In the genomic region with DNA sequence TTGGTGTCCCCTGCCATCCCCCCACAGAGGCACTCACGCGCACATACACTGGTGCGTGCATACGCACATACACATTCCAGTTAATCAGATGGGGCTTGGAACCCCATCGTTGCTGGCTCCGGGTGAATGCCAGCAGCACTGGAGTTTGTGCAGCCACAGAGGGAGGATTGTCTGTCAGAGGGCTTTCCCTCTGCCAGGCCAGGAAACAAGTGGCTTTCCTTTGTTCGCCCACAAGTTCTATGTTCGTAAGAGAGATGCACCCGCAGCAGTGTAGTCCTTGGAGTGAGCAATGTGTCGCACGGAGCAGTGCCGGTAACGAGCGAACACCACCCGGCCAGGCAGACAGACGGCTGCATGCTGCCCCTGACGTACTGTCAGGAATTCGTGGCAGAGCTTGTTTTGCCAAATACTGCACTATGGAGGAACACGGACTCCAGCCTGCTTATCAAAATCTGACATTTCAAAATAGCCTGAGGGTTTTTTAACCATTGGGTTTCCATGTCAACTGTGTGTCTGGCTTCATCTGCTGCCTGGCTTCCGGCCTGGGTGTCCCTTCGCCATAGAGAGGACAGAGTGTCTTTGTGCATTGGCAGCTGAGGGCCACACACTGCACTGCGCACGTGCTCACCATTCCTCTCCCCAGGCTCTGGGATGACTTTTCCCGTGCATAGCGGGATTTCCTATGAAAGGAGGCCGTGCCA, we compare ENCODE assay signal across 13 mouse cellular contexts. TPM values are rescaled to one million over a fixed set of nuclear protein-coding genes. Genes with fewer than 3 reads are reported as not detected.
DNase-seq lines count a peak whose midpoint lies in the region; ATAC-seq and TF ChIP-seq lines count a peak whose summit lies in the region.
"Had no signal": no experiment of that assay in that cellular context is flagged by ENCODE, and none has a peak within 500 bp of the region (broad histone marks: within the 10 kb centered on the region; RNA-seq: fewer than 3 reads in every experiment).

No protein-coding gene starts in this region.

- no peak overlapping the region for H3K4me2 ChIP-seq in intestine, embryonic 15.5 days (replicated peaks)
- no peak overlapping the region for H3K4me2 ChIP-seq in intestine, embryonic 16.5 days (ENCODE audit: low read depth, low read length)
- 0 out of 2 replicates have a peak overlapping the region, but pooled peaks have one; percentile 2 for H3K4me2 ChIP-seq in forebrain, embryonic 14.5 days (ENCODE audit: low read length)
- no peak overlapping the region for H3K4me2 ChIP-seq in midbrain, postnatal 0 days (ENCODE audit: low read depth, low read length, poor library complexity, severe bottlenecking)
- H3K4me2 ChIP-seq: kidney, embryonic 15.5 days; limb, embryonic 15.5 days had no signal

- H3K9me3 ChIP-seq in intestine, embryonic 15.5 days = no peaks in the 10 kb centered on the region
- H3K9me3 ChIP-seq in intestine, embryonic 16.5 days (ENCODE audit: control insufficient read depth, low read length) = no peaks in the 10 kb centered on the region
- H3K9me3 ChIP-seq in forebrain, embryonic 14.5 days (replicated peaks; ENCODE audit: control insufficient read depth, low read length) = no peaks in the 10 kb centered on the region
- no peaks in the 10 kb centered on the region for H3K9me3 ChIP-seq in midbrain, postnatal 0 days (ENCODE audit: low read length)
- H3K9me3 ChIP-seq: heart, embryonic 10.5 days; kidney, embryonic 15.5 days; limb, embryonic 15.5 days had no signal

- H3K27me3 ChIP-seq in intestine, embryonic 15.5 days (replicated peaks) = no peaks in the 10 kb centered on the region
- no peaks in the 10 kb centered on the region for H3K27me3 ChIP-seq in intestine, embryonic 16.5 days (replicated peaks; ENCODE audit: control insufficient read depth, insufficient read depth, low read length)
- no peaks in the 10 kb centered on the region for H3K27me3 ChIP-seq in forebrain, embryonic 14.5 days (replicated peaks; ENCODE audit: control insufficient read depth, insufficient read depth, low read length)
- no peaks in the 10 kb centered on the region for H3K27me3 ChIP-seq in midbrain, postnatal 0 days (ENCODE audit: insufficient read depth, low read length)
- H3K27me3 ChIP-seq: kidney, embryonic 15.5 days; limb, embryonic 15.5 days had no signal

- DNase-seq in forebrain, embryonic 14.5 days (ENCODE audit: low spot score) = peak; percentile 55
- DNase-seq in layer of hippocampus, adult 2 months (ENCODE audit: low spot score in 2 of 2) = peak; percentile 48 to 51
- DNase-seq in midbrain, postnatal 0 days (ENCODE audit: low spot score) = peak; percentile 56
- no peak for DNase-seq in spleen, postnatal 36 days (ENCODE audit: low spot score in 2 of 2)
- DNase-seq in adrenal gland, postnatal 36 days = no peak
- no peak for DNase-seq in embryo, embryonic 11 days
- DNase-seq: lung, postnatal 14 days had no signal

- 80% methylated on average over 26 of the region's 26 CpGs for WGBS in intestine, embryonic 15.5 days
- WGBS in intestine, embryonic 16.5 days = 76% methylated on average over 26 of the region's 26 CpGs
- 50% methylated on average over 26 of the region's 26 CpGs for WGBS in forebrain, embryonic 14.5 days
- 68% methylated on average over 26 of the region's 26 CpGs for WGBS in midbrain, postnatal 0 days

- H3K9ac ChIP-seq in intestine, embryonic 15.5 days = no peak overlapping the region
- no peak overlapping the region for H3K9ac ChIP-seq in intestine, embryonic 16.5 days (ENCODE audit: low read depth, low read length)
- no peak overlapping the region; the same call in 1 of the 2 replicates for H3K9ac ChIP-seq in forebrain, embryonic 14.5 days (ENCODE audit: low read length)
- H3K9ac ChIP-seq in midbrain, postnatal 0 days (replicated peaks; ENCODE audit: low read length, poor library complexity, severe bottlenecking) = no peak overlapping the region
- H3K9ac ChIP-seq: kidney, embryonic 15.5 days; limb, embryonic 15.5 days had no signal

- no peak for TF ChIP-seq CTCF in layer of hippocampus, adult 2 months (conservative IDR thresholded peaks at IDR 0.05)
- no peak for TF ChIP-seq CTCF in midbrain, postnatal 0 days (IDR thresholded peaks at IDR 0.05)

- no peaks in the 10 kb centered on the region for H3K36me3 ChIP-seq in intestine, embryonic 15.5 days
- H3K36me3 ChIP-seq in intestine, embryonic 16.5 days (ENCODE audit: control insufficient read depth, insufficient read depth, low read length) = no peaks in the 10 kb centered on the region
- H3K36me3 ChIP-seq in forebrain, embryonic 14.5 days (ENCODE audit: control insufficient read depth, insufficient read depth, low read length) = no peaks in the 10 kb centered on the region
- H3K36me3 ChIP-seq in midbrain, postnatal 0 days (ENCODE audit: insufficient read depth, low read length) = no peaks in the 10 kb centered on the region
- H3K36me3 ChIP-seq: heart, embryonic 10.5 days; kidney, embryonic 15.5 days; limb, embryonic 15.5 days had no signal

- ATAC-seq in intestine, embryonic 15.5 days = peak; percentile 53; the same call in 1 of the 2 replicates
- no peak for ATAC-seq in intestine, embryonic 16.5 days
- ATAC-seq in forebrain, embryonic 14.5 days = peak; percentile 71; the same call in 1 of the 2 replicates
- no peak; the same call in 1 of the 2 replicates for ATAC-seq in midbrain, postnatal 0 days (ENCODE audit: low FRiP score)

- no peak overlapping the region for H3K4me3 ChIP-seq in intestine, embryonic 15.5 days (replicated peaks)
- H3K4me3 ChIP-seq in intestine, embryonic 16.5 days (ENCODE audit: low read length) = no peak overlapping the region
- no peak overlapping the region for H3K4me3 ChIP-seq in forebrain, embryonic 14.5 days (ENCODE audit: low read depth, low read length)
- H3K4me3 ChIP-seq in layer of hippocampus, adult 2 months = peak overlapping the region; percentile 24; the same call in 1 of the 2 replicates
- no peak overlapping the region for H3K4me3 ChIP-seq in midbrain, postnatal 0 days (ENCODE audit: low read depth, low read length)
- H3K4me3 ChIP-seq: heart, embryonic 10.5 days; kidney, embryonic 15.5 days; limb, embryonic 15.5 days had no signal

- H3K27ac ChIP-seq in intestine, embryonic 15.5 days = no peak overlapping the region
- no peak overlapping the region for H3K27ac ChIP-seq in intestine, embryonic 16.5 days (ENCODE audit: low read length)
- peak overlapping the region; percentile 57; the same call in 1 of the 2 replicates for H3K27ac ChIP-seq in forebrain, embryonic 14.5 days (ENCODE audit: low read depth, low read length)
- peak overlapping the region; percentile 87 for H3K27ac ChIP-seq in layer of hippocampus, adult 2 months
- H3K27ac ChIP-seq in midbrain, postnatal 0 days (ENCODE audit: low read depth, low read length) = no peak overlapping the region
- H3K27ac ChIP-seq: heart, embryonic 10.5 days; kidney, embryonic 15.5 days; limb, embryonic 15.5 days had no signal

- H3K4me1 ChIP-seq in intestine, embryonic 15.5 days (replicated peaks) = no peaks in the 10 kb centered on the region
- H3K4me1 ChIP-seq in intestine, embryonic 16.5 days (ENCODE audit: control insufficient read depth, insufficient read depth, low read length) = no peaks in the 10 kb centered on the region
- H3K4me1 ChIP-seq in forebrain, embryonic 14.5 days (ENCODE audit: control insufficient read depth, insufficient read depth, low read length) = peaks cover 5% of the 10 kb centered on the region; the same call in 1 of the 2 replicates
- H3K4me1 ChIP-seq in midbrain, postnatal 0 days (ENCODE audit: insufficient read depth, low read length) = no peaks in the 10 kb centered on the region
- H3K4me1 ChIP-seq: heart, embryonic 10.5 days; kidney, embryonic 15.5 days; limb, embryonic 15.5 days had no signal

RNA-seq across cellular contexts. Expression of gene Fam19a5, which starts 40.0 kb away (rescaled TPM):
- 2.4 and 2.6 TPM in 2 replicates for polyA plus RNA-seq in intestine, embryonic 15.5 days (2015; fragmentation: Nextera tagmentation; extraction: Ambion mirVana)
- polyA plus RNA-seq in intestine, embryonic 16.5 days (2015; fragmentation: Nextera tagmentation; extraction: Ambion mirVana) = 2.0 and 2.1 TPM in 2 replicates
- 15.8 and 16.0 TPM in 2 replicates for polyA plus RNA-seq in forebrain, embryonic 14.5 days (2014; fragmentation: Nextera tagmentation; extraction: Ambion mirVana)
- 100 to 1,000 TPM; 135 to 141 TPM for total RNA-seq in layer of hippocampus, adult 2 months (2021)
- total RNA-seq in midbrain, postnatal 0 days (2014; rRNA removed) = 118 and 145 TPM in 2 replicates
- 33.0 and 33.8 TPM in 2 replicates for polyA plus RNA-seq in midbrain, postnatal 0 days (2015; fragmentation: Nextera tagmentation; extraction: Ambion mirVana)
- 10 to 100 TPM in 1 of 2 experiments, 1 to 10 TPM in 1; 9.2 to 19.5 TPM for total RNA-seq in adrenal gland, postnatal 36 days (2021)
- total RNA-seq: neutrophil, adult 5-6 weeks had no signal

Comparison
In these comparisons a context has a peak if more than half of its experiments do, and no peak if none do; other contexts are left out.
1. ATAC-seq: peak in intestine, embryonic 15.5 days (single experiment) and forebrain, embryonic 14.5 days (single experiment); none in intestine, embryonic 16.5 days (single experiment) and midbrain, postnatal 0 days (single experiment).
2. H3K27ac ChIP-seq: peak in forebrain, embryonic 14.5 days (single experiment) and layer of hippocampus, adult 2 months (single experiment); none in intestine, embryonic 15.5 days (single experiment), intestine, embryonic 16.5 days (single experiment) and midbrain, postnatal 0 days (single experiment).
3. DNase-seq: peak in forebrain, embryonic 14.5 days (single experiment), layer of hippocampus, adult 2 months (2 of 2) and midbrain, postnatal 0 days (single experiment); none in spleen, postnatal 36 days (0 of 2), adrenal gland, postnatal 36 days (0 of 2) and embryo, embryonic 11 days (single experiment).